Mouse (Mus musculus) spleen, adult 2 months (tissue): ENCODE data around the gene Clec2l.

ENCODE experiments used
- CTCF ChIP-seq: fragments of 200-500 bp; IDR thresholded peaks from 2 replicates; pipeline ENCODE4 v1.5.1; 2011; ENCODE audit warnings: mild to moderate bottlenecking, inconsistent platforms; ENCODE audit not compliant: insufficient read depth, insufficient read length, insufficient replicate concordance; ENCODE audit errors: extremely low read depth
- POLR2A ChIP-seq: fragments of 200-500 bp; IDR thresholded peaks from 2 replicates; pipeline ENCODE4 v1.6.1; 2011; ENCODE audit warnings: low read depth, low read length, inconsistent platforms

DNA sequence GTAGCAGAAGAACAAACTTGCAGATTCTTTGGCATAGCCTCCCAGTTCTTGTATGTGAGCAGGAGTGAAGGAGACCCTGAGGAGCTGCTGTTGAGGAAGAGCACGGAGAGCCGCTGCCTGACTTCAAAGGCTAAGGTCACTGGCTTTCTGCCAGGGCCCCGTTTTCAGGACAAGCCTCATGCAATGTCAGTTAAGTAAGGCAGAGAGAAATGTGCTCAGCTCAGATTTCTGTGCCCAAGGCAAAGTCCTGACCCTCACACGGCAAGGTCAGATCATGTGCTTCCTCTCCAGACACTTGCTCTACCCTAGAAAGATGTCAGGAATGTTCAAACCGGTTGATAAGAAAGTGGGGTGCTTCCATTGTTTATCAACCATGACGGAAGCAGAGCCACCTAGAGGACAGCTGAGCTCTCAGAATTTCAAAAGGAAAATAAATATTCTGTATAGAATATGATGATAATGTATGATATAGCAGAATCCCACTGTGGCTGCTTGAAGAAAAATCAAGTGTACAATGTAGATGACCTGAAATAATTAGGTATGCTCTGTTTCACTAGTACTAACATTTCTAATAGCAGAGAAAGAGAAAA lies 40.0 kb downstream of the Clec2l start:
- TF ChIP-seq CTCF = no peak
- no peak for TF ChIP-seq POLR2A
